Mouse (Mus musculus) ES-Bruce4 (cell line): ENCODE data around the gene Smco4.

Experiments
- CTCF ChIP-seq: IDR thresholded peaks from one replicate; pipeline ENCODE4 v1.8.1; 2011; ENCODE audit warnings: low read depth, low read length
- EP300 ChIP-seq: IDR thresholded peaks from 2 replicates; pipeline ENCODE4 v1.6.1; 2011; ENCODE audit warnings: low read depth, low read length; ENCODE audit not compliant: insufficient read depth
- POLR2A ChIP-seq: IDR thresholded peaks from one replicate; pipeline ENCODE4 v1.8.1; 2011; ENCODE audit warnings: low read length; ENCODE audit not compliant: insufficient read depth

- no peak for TF ChIP-seq POLR2A
- no peak for TF ChIP-seq EP300
- TF ChIP-seq CTCF: no peak
Observed at GRCm38 (mm10) chr9:15522348-15522747, 29.1 kb downstream of the Smco4 start.
